Mouse (Mus musculus) midbrain, embryonic 14.5 days (tissue): ENCODE data around the gene Adk. TPM values are rescaled to one million over a fixed set of nuclear protein-coding genes. Genes with fewer than 3 reads are reported as not detected.

Experiments
- ATAC-seq: fragments of 200-750 bp; cut with Nextera tagmentation; 2 replicates; pipeline ENCODE4 v1.8.0; 2017; ENCODE audit warnings: moderate number of reproducible peaks, moderate library complexity; ENCODE audit not compliant: low FRiP score, low TSS enrichment
- DNase-seq: peaks from one replicate; pipeline ENCODE4 v3.0.0-alpha.2; 2015
- H3K27ac ChIP-seq: fragments of 300-500 bp; sonication (generic); replicated peaks from 2 replicates; pipeline ENCODE4 v1.5.1; 2014; ENCODE audit warnings: mild to moderate bottlenecking, low read depth, low read length, moderate library complexity
- H3K27me3 ChIP-seq: fragments of 300-500 bp; sonication (generic); 2 replicates; pipeline ENCODE4 v1.6.1; 2014; ENCODE audit warnings: low read length, control low read depth, mixed read lengths; ENCODE audit not compliant: control insufficient read depth, insufficient read depth
- H3K36me3 ChIP-seq: fragments of 300-500 bp; sonication (generic); 2 replicates; pipeline ENCODE4 v1.6.1; 2014; ENCODE audit warnings: low read length, control low read depth; ENCODE audit not compliant: control insufficient read depth, insufficient read depth
- H3K4me1 ChIP-seq: fragments of 300-500 bp; sonication (generic); 2 replicates; pipeline ENCODE4 v1.6.1; 2014; ENCODE audit warnings: mild to moderate bottlenecking, antibody characterized with exemption, low read length, control low read depth; ENCODE audit not compliant: control insufficient read depth, insufficient read depth
- H3K4me2 ChIP-seq: fragments of 300-500 bp; sonication (generic); 2 replicates; pipeline ENCODE4 v1.6.1; 2014; ENCODE audit warnings: mild to moderate bottlenecking, low read length, moderate library complexity
- H3K4me3 ChIP-seq: fragments of 300-500 bp; sonication (generic); replicated peaks from 2 replicates; pipeline ENCODE4 v1.5.1; 2014; ENCODE audit warnings: low read depth, low read length
- H3K9ac ChIP-seq: fragments of 300-500 bp; sonication (generic); replicated peaks from 2 replicates; pipeline ENCODE4 v1.6.1; 2014; ENCODE audit warnings: mild to moderate bottlenecking, low read length, moderate library complexity
- H3K9me3 ChIP-seq: fragments of 300-500 bp; sonication (generic); 2 replicates; pipeline ENCODE4 v1.6.1; 2016; ENCODE audit warnings: low read length, control low read depth, mixed read lengths; ENCODE audit not compliant: control insufficient read depth
- WGBS: fragments of 180-500 bp; shearing (Covaris S2); extraction: QIAGEN DNeasy Blood & Tissue Kit; methylation state at CpG from one replicate; pipeline ENCODE4 v1.1.7; 2014; 5-methylcytosine and 5-hydroxymethylcytosine counted together
- polyA plus RNA-seq: library from polyadenylated mRNA; unstranded; fragments of >200 nt; fragmentation: Nextera tagmentation; extraction: Ambion mirVana; gene quantifications from 2 replicates; pipeline ENCODE4 v1.2.1, GENCODE M21; 2014

The Adk gene
- polyA plus RNA-seq, 1 experiment from 2014 or later, result 37.9 TPM

DNA sequence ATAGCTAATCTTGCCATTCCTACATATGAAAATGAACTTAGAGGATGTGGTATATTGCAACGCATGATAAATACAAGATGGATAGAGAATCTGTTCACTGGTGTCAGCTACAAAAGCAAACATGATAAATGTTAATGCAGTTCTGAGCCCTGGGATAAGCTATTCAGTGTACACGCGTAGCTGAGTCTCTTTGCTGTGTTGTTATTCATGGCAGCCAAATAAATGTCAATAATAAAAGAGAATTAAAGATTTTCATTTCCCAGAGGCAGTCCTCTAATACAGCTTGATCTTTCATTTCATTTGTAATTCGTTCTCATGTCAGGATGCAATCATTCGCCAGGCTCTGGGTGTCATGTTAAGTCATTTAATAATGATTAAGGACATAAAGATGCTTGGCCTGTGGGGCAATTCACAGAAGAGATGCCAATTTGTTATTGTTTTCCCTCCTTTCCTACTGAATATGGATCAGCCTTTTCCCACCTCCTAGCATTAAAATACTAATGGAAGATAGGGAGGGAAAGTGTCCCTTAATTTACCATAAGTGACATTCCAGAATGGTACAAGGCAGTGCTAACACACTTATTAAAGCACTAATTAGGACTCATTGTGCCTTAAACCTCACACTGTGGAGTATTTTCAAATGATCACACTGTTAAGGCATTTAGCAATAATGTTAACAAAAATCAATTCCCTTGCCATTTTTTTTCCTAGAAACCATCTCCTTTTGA, 331.5 kb downstream of the Adk start:
- Histone ChIP-seq H3K4me2 (no peak overlapping the region), H3K36me3 (no peaks in the 10 kb centered on the region), H3K4me3 (no peak overlapping the region), H3K9ac (no peak overlapping the region), H3K27ac (0 out of 2 replicates have a peak overlapping the region, but pooled peaks have one; percentile 32), H3K27me3 (no peaks in the 10 kb centered on the region), H3K9me3 (no peaks in the 10 kb centered on the region), H3K4me1 (0 out of 2 replicates have a peak, but pooled peaks cover 10% of the 10 kb centered on the region)
- ATAC-seq (no peak), DNase-seq (peak; percentile 53)
- 42% methylated on average over 5 of the region's 5 CpGs for WGBS

DNA sequence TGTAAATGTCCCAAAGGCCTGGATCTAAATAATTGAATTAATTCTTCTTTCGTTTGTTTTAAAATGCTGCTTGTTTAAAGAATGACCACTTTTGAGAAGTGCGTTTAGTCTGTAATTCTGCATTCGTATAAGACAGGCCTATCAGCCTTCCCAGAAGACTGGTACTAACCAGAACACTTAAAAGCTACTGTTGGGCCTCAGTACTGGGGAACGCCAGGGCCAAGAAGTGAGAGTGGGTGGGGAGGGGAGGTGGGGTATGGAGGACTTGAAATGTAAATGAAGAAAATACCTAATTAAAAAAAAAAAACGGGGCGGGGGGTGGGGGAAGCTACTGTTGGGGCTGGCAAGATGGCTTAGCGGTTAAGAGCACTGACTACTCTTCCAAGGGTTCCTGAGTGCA, 347.1 kb downstream of the Adk start:
- 0 out of 2 replicates have a peak, but pooled peaks cover 3% of the 10 kb centered on the region for H3K9me3 ChIP-seq
- no peaks in the 10 kb centered on the region for H3K27me3 ChIP-seq
- H3K36me3 ChIP-seq, result no peaks in the 10 kb centered on the region
- H3K4me2 ChIP-seq, result no peak overlapping the region
- 96% methylated on average over 7 of the region's 7 CpGs for WGBS
- DNase-seq (no peak), ATAC-seq (no peak)
- no peak overlapping the region for H3K9ac ChIP-seq
- no peak overlapping the region for H3K4me3 ChIP-seq
- peaks cover 18% of the 10 kb centered on the region for H3K4me1 ChIP-seq
- H3K27ac ChIP-seq, result no peak overlapping the region

DNA sequence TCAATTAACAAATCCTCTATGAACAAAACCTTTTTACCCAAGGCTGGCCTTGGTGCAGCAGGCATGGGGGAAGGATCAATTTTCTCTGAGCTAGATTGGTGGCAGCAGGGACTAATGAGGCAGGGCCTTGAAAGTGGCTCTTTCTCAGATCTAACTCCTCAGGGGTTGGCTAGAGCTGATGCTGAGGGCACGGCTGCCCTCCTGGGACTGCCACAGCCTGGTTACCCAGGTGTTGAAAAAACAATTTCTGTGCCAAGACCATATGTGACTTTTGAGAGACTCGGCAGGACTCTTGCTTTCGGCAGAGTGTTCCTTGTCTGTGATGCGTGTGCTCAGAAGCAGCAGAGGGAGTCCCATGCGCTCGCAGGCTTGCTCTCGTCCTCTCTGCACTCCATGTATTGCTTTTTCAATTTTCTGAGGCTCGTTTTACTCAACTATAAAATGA, 349.8 kb downstream of the Adk start:
- DNase-seq, result peak; percentile 75
- Histone ChIP-seq H3K9me3 (0 out of 2 replicates have a peak, but pooled peaks cover 3% of the 10 kb centered on the region), H3K4me3 (no peak overlapping the region), H3K4me1 (peaks cover 18% of the 10 kb centered on the region), H3K27me3 (no peaks in the 10 kb centered on the region), H3K4me2 (no peak overlapping the region), H3K36me3 (no peaks in the 10 kb centered on the region), H3K9ac (no peak overlapping the region), H3K27ac (peak overlapping the region; percentile 33; the same call in 1 of the 2 replicates)
- peak; percentile 60; the same call in 1 of the 2 replicates for ATAC-seq
- WGBS, result 36% methylated on average over 8 of the region's 8 CpGs

DNA sequence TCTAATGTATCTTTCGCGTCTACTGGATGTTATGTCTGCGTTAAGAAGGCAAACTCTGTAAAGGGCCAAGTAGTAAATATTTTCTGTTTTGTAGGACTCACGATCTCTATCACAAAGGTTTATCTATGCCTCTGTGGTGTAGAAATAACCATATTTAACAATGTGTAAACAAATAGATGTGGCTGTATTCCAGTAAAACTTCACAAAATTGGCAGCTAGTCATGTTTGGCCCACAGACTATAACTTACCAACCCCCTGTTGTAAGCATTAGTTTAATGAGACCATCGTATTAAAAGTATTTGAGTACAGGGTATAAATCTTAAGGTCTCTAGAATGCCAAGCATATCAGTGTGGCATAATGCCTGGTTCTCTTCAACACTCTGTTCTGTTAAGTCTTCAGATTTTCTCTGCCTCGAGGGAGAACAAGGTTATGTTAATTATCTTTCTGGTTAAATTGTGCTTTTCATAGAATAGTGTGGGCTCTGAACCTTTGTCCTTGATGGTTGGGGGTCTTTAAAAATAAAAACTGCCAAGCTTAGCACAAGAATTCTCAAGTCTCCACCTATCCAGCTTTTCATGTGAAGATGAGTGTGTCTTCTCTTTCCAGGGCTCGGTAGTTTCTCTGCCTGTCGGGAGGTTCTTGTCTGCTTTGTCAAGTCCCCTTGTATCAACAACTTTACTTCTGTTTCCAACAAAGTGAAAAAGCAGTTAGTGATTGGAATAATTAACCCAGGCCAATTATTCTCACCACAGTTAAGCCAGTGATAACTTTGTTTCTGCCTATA, 350.4 kb downstream of the Adk start:
- DNase-seq (no peak), ATAC-seq (no peak)
- H3K4me3 ChIP-seq, result no peak overlapping the region
- no peaks in the 10 kb centered on the region for H3K27me3 ChIP-seq
- no peak overlapping the region for H3K9ac ChIP-seq
- no peak overlapping the region for H3K4me2 ChIP-seq
- H3K36me3 ChIP-seq, result no peaks in the 10 kb centered on the region
- peaks cover 18% of the 10 kb centered on the region for H3K4me1 ChIP-seq
- peak overlapping the region; percentile 33; the same call in 1 of the 2 replicates for H3K27ac ChIP-seq
- 0 out of 2 replicates have a peak, but pooled peaks cover 3% of the 10 kb centered on the region for H3K9me3 ChIP-seq
- 61% methylated on average over 8 of the region's 8 CpGs for WGBS

DNA sequence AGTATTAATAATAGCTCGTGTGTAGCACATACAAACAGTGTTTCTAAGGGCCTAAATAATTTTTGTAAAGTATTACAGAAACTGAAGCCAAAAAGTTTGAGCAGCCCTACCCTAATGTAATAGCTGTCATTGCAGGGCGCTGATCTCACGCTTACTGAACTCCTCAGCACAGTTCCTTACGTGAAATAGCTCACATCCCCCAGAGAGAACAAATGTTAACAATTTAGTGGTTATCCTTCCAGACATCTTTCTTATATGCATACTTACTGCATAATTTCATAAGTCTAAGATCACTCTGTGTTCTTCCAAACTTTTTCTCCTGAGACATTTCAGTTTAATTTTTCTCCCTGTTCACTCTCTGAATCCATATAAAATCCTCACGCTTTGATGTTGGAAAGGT, 354.6 kb downstream of the Adk start:
- Histone ChIP-seq H3K4me1 (peaks cover 20% of the 10 kb centered on the region), H3K9me3 (no peaks in the 10 kb centered on the region), H3K9ac (no peak overlapping the region), H3K4me2 (no peak overlapping the region), H3K27ac (no peak overlapping the region), H3K27me3 (no peaks in the 10 kb centered on the region), H3K36me3 (no peaks in the 10 kb centered on the region), H3K4me3 (no peak overlapping the region)
- ATAC-seq (no peak), DNase-seq (no peak)
- WGBS, result 87% methylated on average over 5 of the region's 5 CpGs

DNA sequence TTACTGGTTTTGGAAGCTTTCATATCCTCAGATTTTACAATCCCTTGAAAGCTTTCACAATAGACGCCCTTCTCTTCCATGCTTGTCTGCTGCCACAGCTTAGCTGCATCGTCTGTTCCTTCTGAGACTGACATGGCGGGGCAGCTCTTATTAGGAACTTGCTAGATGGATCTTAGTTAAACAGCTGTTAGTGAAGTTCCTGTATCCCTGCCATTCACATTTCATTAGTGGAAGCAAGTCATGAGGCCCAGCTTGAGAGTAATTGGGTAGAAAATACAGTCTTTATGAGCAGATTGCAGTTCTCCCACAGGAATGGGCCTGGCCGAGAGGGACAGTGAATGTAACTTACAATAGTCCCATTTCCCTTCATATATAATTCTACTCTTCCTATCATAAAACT, 356.5 kb downstream of the Adk start:
- Histone ChIP-seq H3K4me1 (peaks cover 7% of the 10 kb centered on the region; the same call in 1 of the 2 replicates), H3K9me3 (no peaks in the 10 kb centered on the region), H3K9ac (no peak overlapping the region), H3K4me2 (no peak overlapping the region), H3K27me3 (no peaks in the 10 kb centered on the region), H3K27ac (no peak overlapping the region), H3K4me3 (no peak overlapping the region), H3K36me3 (no peaks in the 10 kb centered on the region)
- DNase-seq, result no peak
- WGBS, result 57% methylated on average over 4 of the region's 4 CpGs
- ATAC-seq, result no peak

DNA sequence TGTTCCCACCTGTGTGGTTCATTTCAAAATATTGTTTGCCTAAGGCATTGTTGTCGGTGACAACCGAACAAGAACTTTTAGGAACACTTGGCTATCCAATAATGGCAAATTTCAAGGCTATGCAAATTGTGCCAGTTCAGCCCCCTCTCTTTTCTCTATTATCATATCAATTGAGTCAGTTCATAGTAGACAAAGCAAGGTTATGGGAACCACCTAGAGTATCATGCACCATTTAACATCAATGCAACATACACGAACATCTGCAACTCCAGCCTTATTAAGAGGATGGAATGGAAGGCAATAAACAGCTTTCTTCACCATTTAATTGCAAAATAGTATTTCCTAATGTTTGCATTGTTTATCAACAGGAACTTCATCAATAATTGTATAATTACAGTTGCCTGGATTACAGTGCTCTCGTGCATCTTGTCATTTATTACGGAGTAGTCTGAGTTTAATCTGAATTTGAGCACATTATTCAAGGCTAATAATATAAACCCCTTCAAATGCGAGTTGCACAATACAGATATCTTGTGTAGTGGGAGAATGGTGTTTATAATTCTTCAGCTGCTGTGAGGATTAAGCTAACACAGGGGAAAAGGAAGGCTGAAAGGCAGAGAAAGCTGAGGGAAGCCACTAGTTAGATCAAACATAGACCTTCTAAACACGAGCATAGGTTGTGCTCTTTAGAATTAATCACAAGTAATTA, 358.5 kb downstream of the Adk start:
- Histone ChIP-seq H3K4me2 (no peak overlapping the region), H3K27me3 (no peaks in the 10 kb centered on the region), H3K27ac (0 out of 2 replicates have a peak overlapping the region, but pooled peaks have one; percentile 14), H3K9ac (no peak overlapping the region), H3K9me3 (no peaks in the 10 kb centered on the region), H3K4me1 (peaks cover 7% of the 10 kb centered on the region; the same call in 1 of the 2 replicates), H3K36me3 (no peaks in the 10 kb centered on the region), H3K4me3 (no peak overlapping the region)
- no peak for ATAC-seq
- WGBS, result 21% methylated on average over 7 of the region's 7 CpGs
- DNase-seq, result no peak

DNA sequence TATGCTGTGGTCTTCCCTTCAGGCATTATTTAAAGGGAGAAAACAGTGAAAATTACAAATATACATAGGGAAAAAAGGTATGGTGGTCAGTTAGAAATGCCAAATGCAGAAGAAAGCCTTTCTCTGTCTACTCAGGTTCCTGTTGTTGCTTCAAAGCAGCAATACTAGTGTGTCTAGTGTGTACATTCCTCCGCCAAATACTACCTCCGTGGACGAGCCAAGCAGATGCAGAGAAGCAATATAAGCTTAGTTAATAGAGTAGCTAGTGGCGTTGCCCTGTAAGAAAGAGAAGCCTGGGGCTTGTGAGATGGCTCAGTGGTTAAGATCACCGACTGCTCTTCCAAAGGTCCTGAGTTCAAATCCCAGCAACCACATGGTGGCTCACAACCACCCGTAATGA, 359.1 kb downstream of the Adk start:
- Histone ChIP-seq H3K36me3 (no peaks in the 10 kb centered on the region), H3K27me3 (no peaks in the 10 kb centered on the region), H3K4me1 (peaks cover 7% of the 10 kb centered on the region; the same call in 1 of the 2 replicates), H3K4me3 (no peak overlapping the region), H3K9ac (no peak overlapping the region), H3K27ac (0 out of 2 replicates have a peak overlapping the region, but pooled peaks have one; percentile 14), H3K4me2 (no peak overlapping the region), H3K9me3 (no peaks in the 10 kb centered on the region)
- no peak for ATAC-seq
- DNase-seq, result no peak
- WGBS, result 76% methylated on average over 6 of the region's 6 CpGs
